Mouse (Mus musculus): ENCODE data around the gene Psme2b. TPM values are rescaled to one million over a fixed set of nuclear protein-coding genes. Genes with fewer than 3 reads are reported as not detected.
"Not testable (repeated sequence)": the region's sequence is repeated elsewhere in the genome, so short reads cannot be mapped to it uniquely, and the experiment has no call there.

The Psme2b gene
- total and polyA plus RNA-seq, 2 experiments from 2014 or later: 0.37 to 1.7 TPM

DNA sequence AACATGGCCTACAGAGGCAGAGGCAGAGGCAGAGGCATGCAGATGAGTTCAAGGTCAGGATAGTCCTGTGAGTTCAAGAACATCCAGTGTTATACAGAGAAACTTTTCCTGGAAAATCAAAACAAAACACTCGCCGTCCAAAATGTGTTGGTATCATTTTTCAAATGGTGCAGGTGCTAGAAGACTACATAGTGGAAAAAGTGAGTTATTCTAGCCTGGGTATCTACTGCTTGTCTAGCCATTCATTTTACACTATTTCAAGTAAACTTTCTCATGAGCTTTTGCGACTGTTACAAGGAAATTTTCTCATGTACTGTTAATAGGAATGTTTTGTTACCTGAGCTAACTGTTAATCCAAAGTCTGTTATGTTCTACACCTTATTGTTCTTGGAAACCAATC lies 27.6 kb downstream of the Psme2b start:
- Histone ChIP-seq H3K36me3 (ENCODE audit: insufficient read depth, low read length) (no peaks in the 10 kb centered on the region), H3K9ac (replicated peaks; ENCODE audit: low read length) (no peak overlapping the region), H3K27me3 (ENCODE audit: insufficient read depth, low read length) (no peaks in the 10 kb centered on the region), H3K4me3 (ENCODE audit: low read length) (no peak overlapping the region), H3K9me3 (ENCODE audit: low read length) (no peaks in the 10 kb centered on the region), H3K4me2 (ENCODE audit: low read depth, low read length) (no peak overlapping the region), H3K27ac (no peak overlapping the region), H3K4me1 (ENCODE audit: insufficient read depth, low read length) (no peaks in the 10 kb centered on the region)
- TF ChIP-seq CTCF (IDR thresholded peaks at IDR 0.05; ENCODE audit: low read depth): no peak
- 87% methylated on average over 3 of the region's 3 CpGs for WGBS
- ATAC-seq (no peak), DNase-seq (ENCODE audit: low spot score) (no peak)

- no peak for TF ChIP-seq CTCF (IDR thresholded peaks at IDR 0.05; ENCODE audit: low read depth)
- no peak for ATAC-seq
- no peak overlapping the region for H3K4me3 ChIP-seq (ENCODE audit: low read length)
- no peak overlapping the region for H3K9ac ChIP-seq (replicated peaks; ENCODE audit: low read length)
- no peak overlapping the region for H3K4me2 ChIP-seq (ENCODE audit: low read depth, low read length)
- H3K36me3 ChIP-seq (ENCODE audit: insufficient read depth, low read length): no peaks in the 10 kb centered on the region
- DNase-seq (ENCODE audit: low spot score): no peak
- no peak overlapping the region for H3K27ac ChIP-seq
- no peaks in the 10 kb centered on the region for H3K27me3 ChIP-seq (ENCODE audit: insufficient read depth, low read length)
- no peaks in the 10 kb centered on the region for H3K9me3 ChIP-seq (ENCODE audit: low read length)
- H3K4me1 ChIP-seq (ENCODE audit: insufficient read depth, low read length): no peaks in the 10 kb centered on the region
- 94% methylated on average over 1 of the region's 1 CpGs for WGBS
Observed at GRCm38 (mm10) chr11:48913611-48914010, 32.4 kb downstream of the Psme2b start.

DNA sequence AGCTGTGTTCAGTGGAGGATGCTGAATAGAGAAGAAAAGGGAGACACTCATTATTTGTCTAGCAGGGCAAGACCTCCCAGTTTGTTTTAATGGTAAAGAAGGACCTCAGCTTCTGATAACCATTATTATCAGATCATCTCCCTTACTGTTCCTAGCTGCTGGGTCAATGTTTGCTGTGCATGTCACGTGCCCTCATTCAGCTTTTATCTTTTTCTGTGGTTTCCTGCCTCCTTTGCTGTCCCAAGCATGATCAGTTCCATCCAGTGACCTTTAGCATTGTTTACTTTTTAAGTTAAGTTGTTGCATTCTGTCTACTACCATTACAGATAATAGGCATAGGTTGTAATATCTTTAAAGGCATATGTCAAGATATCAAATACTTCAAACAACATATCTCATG lies 37.5 kb downstream of the Psme2b start:
- no peak for TF ChIP-seq CTCF (IDR thresholded peaks at IDR 0.05; ENCODE audit: low read depth)
- H3K27ac ChIP-seq: no peak overlapping the region
- WGBS: 85% methylated on average over 1 of the region's 1 CpGs
- no peak overlapping the region for H3K4me2 ChIP-seq (ENCODE audit: low read depth, low read length)
- no peaks in the 10 kb centered on the region for H3K4me1 ChIP-seq (ENCODE audit: insufficient read depth, low read length)
- no peaks in the 10 kb centered on the region for H3K36me3 ChIP-seq (ENCODE audit: insufficient read depth, low read length)
- no peak overlapping the region for H3K4me3 ChIP-seq (ENCODE audit: low read length)
- no peak overlapping the region for H3K9ac ChIP-seq (replicated peaks; ENCODE audit: low read length)
- H3K9me3 ChIP-seq (ENCODE audit: low read length): no peaks in the 10 kb centered on the region
- DNase-seq (ENCODE audit: low spot score): no peak
- no peak for ATAC-seq
- H3K27me3 ChIP-seq (ENCODE audit: insufficient read depth, low read length): no peaks in the 10 kb centered on the region

GRCm38 (mm10) chr11:48902021-48902420 lies 44.0 kb downstream of the Psme2b start, which contains the start of gene Gm5431:
Gm5431 (minus strand) TSS chr11:48902214.
- DNase-seq (ENCODE audit: low spot score) (no peak), ATAC-seq (no peak)
- 73% methylated on average over 2 of the region's 2 CpGs for WGBS
- H3K27me3 ChIP-seq (ENCODE audit: insufficient read depth, low read length): no peaks in the 10 kb centered on the region
- H3K9me3 ChIP-seq (ENCODE audit: low read length): no peaks in the 10 kb centered on the region
- no peaks in the 10 kb centered on the region for H3K36me3 ChIP-seq (ENCODE audit: insufficient read depth, low read length)
- H3K4me1 ChIP-seq (ENCODE audit: insufficient read depth, low read length): no peaks in the 10 kb centered on the region
- no peak for TF ChIP-seq CTCF (IDR thresholded peaks at IDR 0.05; ENCODE audit: low read depth)
- H3K27ac ChIP-seq: no peak within 1 kb of the TSS
- no peak within 1 kb of the TSS for H3K9ac ChIP-seq (replicated peaks; ENCODE audit: low read length)
- no peak within 1 kb of the TSS for H3K4me3 ChIP-seq (ENCODE audit: low read length)
- H3K4me2 ChIP-seq (ENCODE audit: low read depth, low read length): no peak within 1 kb of the TSS

GRCm38 (mm10) chr11:48901567-48901930 lies 44.4 kb downstream of the Psme2b start:
- not testable (repeated sequence) for H3K27ac ChIP-seq; H3K27me3 ChIP-seq (ENCODE audit: insufficient read depth, low read length); H3K4me3 ChIP-seq (ENCODE audit: low read length); H3K9me3 ChIP-seq (ENCODE audit: low read length); H3K4me1 ChIP-seq (ENCODE audit: insufficient read depth, low read length); H3K9ac ChIP-seq (replicated peaks; ENCODE audit: low read length); H3K4me2 ChIP-seq (ENCODE audit: low read depth, low read length); DNase-seq (ENCODE audit: low spot score); H3K36me3 ChIP-seq (ENCODE audit: insufficient read depth, low read length); ATAC-seq
- WGBS: 83% methylated on average over 1 of the region's 1 CpGs

GRCm38 (mm10) chr11:48900654-48901566 lies 45.1 kb downstream of the Psme2b start:
- 83% methylated on average over 6 of the region's 6 CpGs for WGBS
- not testable (repeated sequence) for DNase-seq (ENCODE audit: low spot score); H3K4me1 ChIP-seq (ENCODE audit: insufficient read depth, low read length); H3K4me2 ChIP-seq (ENCODE audit: low read depth, low read length); H3K9ac ChIP-seq (replicated peaks; ENCODE audit: low read length); H3K27ac ChIP-seq; ATAC-seq; H3K27me3 ChIP-seq (ENCODE audit: insufficient read depth, low read length); H3K4me3 ChIP-seq (ENCODE audit: low read length); H3K9me3 ChIP-seq (ENCODE audit: low read length); H3K36me3 ChIP-seq (ENCODE audit: insufficient read depth, low read length)

DNA sequence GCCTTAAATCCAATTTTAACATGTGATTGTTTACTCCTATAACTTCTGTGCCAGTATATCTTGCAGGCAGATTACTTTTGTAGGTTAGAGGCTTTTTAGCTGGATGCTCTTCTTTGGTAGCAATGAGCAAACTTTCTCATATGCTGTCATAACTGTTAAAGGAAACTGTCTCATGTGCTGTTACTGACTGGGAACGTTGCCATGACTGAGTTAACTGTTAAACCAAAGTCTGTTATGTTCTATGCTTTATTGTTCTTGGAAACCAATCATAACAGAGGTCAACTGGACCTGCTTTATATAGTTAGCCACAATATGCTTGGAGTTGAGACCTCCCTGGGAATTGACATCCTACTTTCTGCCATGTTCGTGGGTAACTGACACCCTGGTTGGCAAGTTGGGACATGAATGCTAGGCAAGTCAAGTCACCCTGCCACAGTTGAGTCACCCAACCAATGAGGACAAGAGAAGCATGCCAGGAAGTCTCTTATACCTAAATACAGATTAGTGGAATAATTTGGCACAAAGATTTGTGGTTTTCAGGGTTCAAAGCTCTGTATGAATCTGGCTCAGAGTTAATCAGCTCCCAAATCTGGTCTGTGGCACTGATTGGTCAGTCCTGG lies 47.1 kb downstream of the Psme2b start:
- Histone ChIP-seq H3K27me3 (ENCODE audit: insufficient read depth, low read length) (no peaks in the 10 kb centered on the region), H3K9me3 (ENCODE audit: low read length) (no peaks in the 10 kb centered on the region), H3K27ac (no peak overlapping the region), H3K4me1 (ENCODE audit: insufficient read depth, low read length) (no peaks in the 10 kb centered on the region), H3K36me3 (ENCODE audit: insufficient read depth, low read length) (no peaks in the 10 kb centered on the region), H3K4me2 (ENCODE audit: low read depth, low read length) (no peak overlapping the region), H3K9ac (replicated peaks; ENCODE audit: low read length) (no peak overlapping the region), H3K4me3 (ENCODE audit: low read length) (no peak overlapping the region)
- ATAC-seq: no peak
- WGBS: 70% methylated on average over 2 of the region's 2 CpGs
- no peak for DNase-seq (ENCODE audit: low spot score)
- no peak for TF ChIP-seq CTCF (IDR thresholded peaks at IDR 0.05; ENCODE audit: low read depth)

Other genes with a start within 250 kb of the Psme2b start
- 897 and 958 TPM in 2 replicates for gene Rack1, start 145.9 kb downstream of the Psme2b start, total RNA-seq (2014; rRNA removed)
- gene Rack1, start 145.9 kb downstream of the Psme2b start, polyA plus RNA-seq (2015; fragmentation: Nextera tagmentation; extraction: Ambion mirVana): 324 and 342 TPM in 2 replicates
- gene Trim41, start 128.8 kb downstream of the Psme2b start, total RNA-seq (2014; rRNA removed): 42.1 and 43.3 TPM in 2 replicates
- gene Trim41, start 128.8 kb downstream of the Psme2b start, polyA plus RNA-seq (2015; fragmentation: Nextera tagmentation; extraction: Ambion mirVana): 5.5 and 7.1 TPM in 2 replicates
- gene Trim7, start 120.0 kb downstream of the Psme2b start, total RNA-seq (2014; rRNA removed): 4.0 and 7.7 TPM in 2 replicates
- 3.7 TPM in 2 replicates for gene Trim7, start 120.0 kb downstream of the Psme2b start, polyA plus RNA-seq (2015; fragmentation: Nextera tagmentation; extraction: Ambion mirVana)
- 20.1 and 26.4 TPM in 2 replicates for gene Gm12184, start 119.5 kb downstream of the Psme2b start, total RNA-seq (2014; rRNA removed)
- gene Gm12184, start 119.5 kb downstream of the Psme2b start, polyA plus RNA-seq (2015; fragmentation: Nextera tagmentation; extraction: Ambion mirVana): 5.7 and 6.0 TPM in 2 replicates
- gene Irgm1, start 74.5 kb downstream of the Psme2b start, total RNA-seq (2014; rRNA removed): 5.8 and 6.0 TPM in 2 replicates
- 6.3 and 8.2 TPM in 2 replicates for gene Irgm1, start 74.5 kb downstream of the Psme2b start, polyA plus RNA-seq (2015; fragmentation: Nextera tagmentation; extraction: Ambion mirVana)
- gene Gm5431, start 44.0 kb downstream of the Psme2b start, total RNA-seq (2014; rRNA removed): 0.10 and 0.18 TPM in 2 replicates
- 0.08 and 0.28 TPM in 2 replicates for gene Gm5431, start 44.0 kb downstream of the Psme2b start, polyA plus RNA-seq (2015; fragmentation: Nextera tagmentation; extraction: Ambion mirVana)
- gene Olfr56, start 32.7 kb upstream of the Psme2b start, total RNA-seq (2014; rRNA removed): 0.16 TPM in 1 of 2 replicates, not detected in the other
- 0.08 TPM in 1 of 2 replicates, not detected in the other for gene Olfr56, start 32.7 kb upstream of the Psme2b start, polyA plus RNA-seq (2015; fragmentation: Nextera tagmentation; extraction: Ambion mirVana)
- gene 9930111J21Rik1, start 33.2 kb upstream of the Psme2b start, total RNA-seq (2014; rRNA removed): 0.75 and 0.84 TPM in 2 replicates
- gene 9930111J21Rik1, start 33.2 kb upstream of the Psme2b start, polyA plus RNA-seq (2015; fragmentation: Nextera tagmentation; extraction: Ambion mirVana): 0.20 and 0.40 TPM in 2 replicates
- not detected in 2 replicates for gene Gm12185, start 46.0 kb upstream of the Psme2b start, total RNA-seq (2014; rRNA removed)
- gene Gm12185, start 46.0 kb upstream of the Psme2b start, polyA plus RNA-seq (2015; fragmentation: Nextera tagmentation; extraction: Ambion mirVana): 0.24 TPM in 1 of 2 replicates, not detected in the other
- gene Tgtp1, start 48.0 kb upstream of the Psme2b start, total RNA-seq (2014; rRNA removed): not detected in 2 replicates
- 0.09 and 0.35 TPM in 2 replicates for gene Tgtp1, start 48.0 kb upstream of the Psme2b start, polyA plus RNA-seq (2015; fragmentation: Nextera tagmentation; extraction: Ambion mirVana)
- 0.78 and 1.7 TPM in 2 replicates for gene 9930111J21Rik2, start 105.1 kb upstream of the Psme2b start, total RNA-seq (2014; rRNA removed)
- gene 9930111J21Rik2, start 105.1 kb upstream of the Psme2b start, polyA plus RNA-seq (2015; fragmentation: Nextera tagmentation; extraction: Ambion mirVana): 0.16 and 0.49 TPM in 2 replicates
- not detected in 2 replicates for gene Tgtp2, start 118.0 kb upstream of the Psme2b start, total RNA-seq (2014; rRNA removed)
- 0.20 and 0.52 TPM in 2 replicates for gene Tgtp2, start 118.0 kb upstream of the Psme2b start, polyA plus RNA-seq (2015; fragmentation: Nextera tagmentation; extraction: Ambion mirVana)
- 0.68 TPM in 1 of 2 replicates, not detected in the other for gene Ifi47, start 130.4 kb upstream of the Psme2b start, total RNA-seq (2014; rRNA removed)
- gene Ifi47, start 130.4 kb upstream of the Psme2b start, polyA plus RNA-seq (2015; fragmentation: Nextera tagmentation; extraction: Ambion mirVana): 1.2 and 1.6 TPM in 2 replicates
- gene Olfr1396, start 168.7 kb upstream of the Psme2b start, total RNA-seq (2014; rRNA removed): not detected in 2 replicates
- gene Olfr1396, start 168.7 kb upstream of the Psme2b start, polyA plus RNA-seq (2015; fragmentation: Nextera tagmentation; extraction: Ambion mirVana): not detected in 2 replicates
- gene Olfr1395, start 196.1 kb upstream of the Psme2b start, total RNA-seq (2014; rRNA removed): not detected in 2 replicates
- gene Olfr1395, start 196.1 kb upstream of the Psme2b start, polyA plus RNA-seq (2015; fragmentation: Nextera tagmentation; extraction: Ambion mirVana): not detected in 2 replicates
- gene Olfr1394, start 208.2 kb upstream of the Psme2b start, total RNA-seq (2014; rRNA removed): not detected in 2 replicates
- gene Olfr1394, start 208.2 kb upstream of the Psme2b start, polyA plus RNA-seq (2015; fragmentation: Nextera tagmentation; extraction: Ambion mirVana): not detected in 2 replicates
- 0.37 TPM in 1 of 2 replicates, not detected in the other for gene Btnl9, start 241.0 kb upstream of the Psme2b start, total RNA-seq (2014; rRNA removed)
- gene Btnl9, start 241.0 kb upstream of the Psme2b start, polyA plus RNA-seq (2015; fragmentation: Nextera tagmentation; extraction: Ambion mirVana): 0.39 and 0.50 TPM in 2 replicates